Mouse (Mus musculus): ENCODE measurements around the gene Ankrd10.
"Not testable (repeated sequence)": the region's sequence is repeated elsewhere in the genome, so short reads cannot be mapped to it uniquely, and the experiment has no call there.

The Ankrd10 gene

DNA sequence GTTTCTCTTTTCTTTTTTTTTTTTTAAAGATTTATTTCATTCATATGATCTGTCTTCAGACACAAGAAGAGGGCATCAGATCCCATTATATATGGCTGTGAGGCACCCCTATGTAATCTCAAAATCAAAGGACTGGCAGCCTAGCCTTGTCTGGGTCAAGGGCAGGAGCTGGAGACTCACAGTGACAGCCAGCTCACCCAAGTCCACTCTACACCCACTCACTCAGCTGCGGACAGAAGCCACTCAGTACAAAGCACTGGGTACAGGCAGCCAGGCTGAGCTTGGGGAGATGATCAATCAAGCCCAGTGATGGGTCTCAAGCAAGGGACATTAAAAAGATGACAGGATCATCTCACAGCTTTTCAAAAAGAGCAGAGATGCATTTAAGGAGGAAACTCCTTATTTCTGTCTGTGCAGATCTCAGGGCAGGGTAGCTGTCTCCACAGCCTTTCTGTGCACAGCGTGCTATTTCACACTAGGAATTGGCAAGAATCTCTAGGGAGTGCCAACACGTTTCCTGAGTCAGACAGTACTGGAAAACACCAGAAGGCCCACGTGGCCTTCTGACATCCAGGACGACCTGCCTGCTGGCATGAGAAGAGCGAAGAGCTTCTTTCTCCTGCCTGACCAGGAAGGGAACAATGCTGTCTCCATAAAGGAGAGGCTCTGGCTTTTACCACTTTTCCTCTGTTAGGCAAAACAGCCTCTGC lies 21.3 kb downstream of the Ankrd10 start:
- no peak for DNase-seq (ENCODE audit: low spot score in 2 of 2)

DNA sequence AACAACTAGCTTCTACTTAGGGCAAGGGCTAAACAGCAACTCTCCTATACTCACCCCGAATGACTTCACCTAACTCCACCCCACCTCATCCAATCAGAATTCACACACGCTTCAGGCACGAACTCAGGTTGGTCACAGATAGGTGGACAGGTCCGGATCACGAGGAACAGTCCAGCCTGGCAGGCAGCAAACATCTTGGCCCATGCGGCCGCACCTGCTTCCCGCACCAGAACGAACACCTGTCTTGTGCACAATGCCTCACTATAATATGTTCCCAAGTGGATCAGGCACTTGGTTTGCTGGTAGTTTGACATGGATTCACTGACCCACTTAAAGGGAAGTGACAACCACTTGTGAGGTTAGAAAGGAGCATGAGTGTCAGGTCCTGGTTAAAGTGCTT lies 26.7 kb downstream of the Ankrd10 start:
- no peak for DNase-seq (ENCODE audit: low spot score in 2 of 2)

- DNase-seq (ENCODE audit: low spot score in 2 of 2), result peak in 1 of 2 experiments; percentile 45
These were observed 33.4 kb downstream of the Ankrd10 start for GRCm38 (mm10) chr8:11602006-11602680.

- no peak for DNase-seq (ENCODE audit: low spot score in 2 of 2)
These were observed 35.1 kb downstream of the Ankrd10 start for GRCm38 (mm10) chr8:11600301-11600951.

GRCm38 (mm10) chr8:11593222-11593884 lies 42.2 kb downstream of the Ankrd10 start:
- DNase-seq (ENCODE audit: low spot score in 2 of 2), result no peak

GRCm38 (mm10) chr8:11592296-11592695 lies 43.3 kb downstream of the Ankrd10 start:
- no peak for DNase-seq (ENCODE audit: low spot score in 2 of 2)

DNA sequence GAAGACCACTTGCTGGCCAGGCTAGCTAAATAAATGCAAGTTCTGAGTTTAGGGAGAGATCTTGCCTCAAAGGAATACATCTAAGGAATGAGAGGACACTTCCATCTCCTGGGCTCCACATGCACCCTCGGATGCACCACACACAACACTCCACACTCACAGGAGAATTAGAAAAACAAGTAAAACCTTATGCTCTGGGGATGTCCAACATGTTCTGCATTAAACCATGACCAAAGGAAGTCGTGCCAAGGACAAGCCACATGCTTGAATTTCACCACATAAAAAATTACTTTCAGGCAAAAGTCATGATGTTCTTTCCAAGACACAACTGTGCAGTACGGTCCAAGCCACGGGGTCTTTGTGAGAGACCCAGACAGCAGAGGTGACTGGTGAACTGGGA lies 43.7 kb downstream of the Ankrd10 start:
- DNase-seq (ENCODE audit: low spot score in 2 of 2), result no peak

GRCm38 (mm10) chr8:11586374-11586745 lies 49.2 kb downstream of the Ankrd10 start:
- DNase-seq (ENCODE audit: low spot score in 2 of 2), result no peak

GRCm38 (mm10) chr8:11585513-11586373 lies 49.8 kb downstream of the Ankrd10 start:
- DNase-seq (ENCODE audit: low spot score in 2 of 2), result no peak

GRCm38 (mm10) chr8:11575604-11576384 lies 59.8 kb downstream of the Ankrd10 start:
- no peak for DNase-seq (ENCODE audit: low spot score in 2 of 2)

- DNase-seq (ENCODE audit: low spot score in 2 of 2), result no peak
These were observed 60.5 kb downstream of the Ankrd10 start for GRCm38 (mm10) chr8:11574911-11575603.

DNA sequence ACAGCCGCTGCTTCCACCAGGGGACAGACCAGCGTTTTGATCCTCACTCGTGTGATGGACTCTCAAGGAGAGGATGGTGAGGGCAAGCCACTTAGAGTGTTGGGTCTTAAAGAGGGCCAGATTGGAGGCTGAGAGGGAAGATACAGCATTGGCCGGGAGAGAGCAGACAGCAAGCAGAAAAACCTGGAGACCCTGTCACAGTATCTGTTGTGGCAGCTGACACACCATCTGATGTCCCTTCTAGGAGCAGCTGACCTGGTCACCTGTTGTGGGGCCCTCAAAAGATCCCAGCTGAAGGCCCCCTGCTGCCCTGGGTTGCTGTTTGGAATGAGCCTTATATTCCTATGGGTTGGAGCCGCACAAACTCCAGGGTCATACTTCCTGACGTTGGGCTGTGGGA lies 63.1 kb downstream of the Ankrd10 start:
- no peak for DNase-seq (ENCODE audit: low spot score in 2 of 2)

DNA sequence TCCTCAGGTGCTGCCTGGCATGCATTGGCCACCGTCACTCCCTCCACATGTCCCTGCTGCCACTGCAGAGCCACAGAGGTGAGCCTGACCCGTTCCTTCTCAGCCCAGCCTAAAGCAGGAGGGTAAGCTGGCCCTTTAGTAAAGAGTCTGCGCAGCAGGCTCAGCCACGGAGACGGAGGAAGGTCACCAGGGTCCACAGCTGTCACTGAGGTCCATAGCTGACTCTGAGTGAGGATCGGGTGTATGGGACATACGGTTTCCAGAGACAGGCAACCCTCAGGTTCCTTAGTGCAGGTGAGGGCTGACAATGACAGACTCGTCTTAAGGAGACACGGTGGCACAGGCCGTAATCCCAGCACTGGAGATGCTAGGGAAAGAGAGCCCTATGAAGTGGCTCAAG lies 63.6 kb downstream of the Ankrd10 start:
- no peak for DNase-seq (ENCODE audit: low spot score in 2 of 2)

DNA sequence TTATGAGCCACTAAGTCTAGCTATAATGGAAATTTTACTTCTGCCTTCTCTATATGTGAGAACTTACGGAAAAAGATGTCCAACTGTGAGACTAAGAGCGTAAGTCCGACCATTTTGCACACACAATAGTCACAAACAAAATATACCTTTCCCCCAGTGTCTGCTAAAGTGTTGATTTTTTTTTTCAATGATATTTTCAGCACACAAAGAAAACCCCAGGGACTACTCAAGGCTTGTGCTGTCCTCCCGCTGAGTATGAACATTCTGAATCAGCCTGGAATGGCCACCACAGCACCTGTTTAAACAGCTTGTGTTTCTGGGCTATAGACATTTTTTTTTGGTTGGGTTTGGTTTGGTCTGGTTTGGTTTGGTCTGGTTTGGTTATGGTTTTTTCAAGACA lies 64.8 kb downstream of the Ankrd10 start:
- no peak for DNase-seq (ENCODE audit: low spot score in 2 of 2)

- no peak for DNase-seq (ENCODE audit: low spot score in 2 of 2)
These were observed 66.1 kb downstream of the Ankrd10 start for GRCm38 (mm10) chr8:11569260-11570097.

DNA sequence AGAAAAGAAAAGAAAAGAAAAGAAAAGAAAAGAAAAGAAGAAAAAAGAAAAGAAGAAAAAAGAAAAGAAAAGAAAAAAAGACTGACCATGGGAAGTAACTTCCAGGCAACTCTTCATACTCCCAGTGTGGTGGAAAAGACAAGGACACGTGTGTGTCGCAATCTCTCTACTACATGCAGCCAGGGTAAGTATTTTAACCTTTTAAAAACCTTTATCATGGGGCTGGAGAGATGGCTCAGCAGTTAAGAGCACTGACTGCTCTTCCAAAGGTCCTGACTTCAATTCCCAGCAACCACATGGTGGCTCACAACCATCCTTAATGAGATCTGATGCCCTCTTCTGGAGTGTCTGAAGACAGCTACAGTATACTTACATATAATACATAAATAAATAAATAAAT lies 67.4 kb downstream of the Ankrd10 start:
- DNase-seq (ENCODE audit: low spot score in 2 of 2), result not testable (repeated sequence)

DNA sequence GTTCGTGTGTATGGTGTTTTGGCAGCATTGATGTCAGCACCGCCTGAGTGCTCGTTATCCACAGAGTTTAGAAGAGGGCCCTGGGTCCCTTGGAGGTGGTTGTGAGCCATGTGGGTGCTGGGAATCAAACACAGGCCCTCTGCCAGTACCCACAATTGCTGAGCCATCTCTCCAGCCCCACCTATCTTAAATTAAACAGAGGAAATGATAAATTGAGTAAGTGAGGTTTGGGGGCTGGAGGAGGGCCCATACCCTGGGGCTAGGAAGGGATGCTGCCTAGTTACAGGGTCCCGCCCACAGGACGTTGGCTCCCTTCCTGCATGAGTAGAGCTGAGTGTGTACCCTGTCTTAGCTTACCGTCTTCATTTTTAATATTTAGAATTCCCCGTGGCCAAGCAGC lies 70.8 kb downstream of the Ankrd10 start:
- no peak for DNase-seq (ENCODE audit: low spot score in 2 of 2)

DNA sequence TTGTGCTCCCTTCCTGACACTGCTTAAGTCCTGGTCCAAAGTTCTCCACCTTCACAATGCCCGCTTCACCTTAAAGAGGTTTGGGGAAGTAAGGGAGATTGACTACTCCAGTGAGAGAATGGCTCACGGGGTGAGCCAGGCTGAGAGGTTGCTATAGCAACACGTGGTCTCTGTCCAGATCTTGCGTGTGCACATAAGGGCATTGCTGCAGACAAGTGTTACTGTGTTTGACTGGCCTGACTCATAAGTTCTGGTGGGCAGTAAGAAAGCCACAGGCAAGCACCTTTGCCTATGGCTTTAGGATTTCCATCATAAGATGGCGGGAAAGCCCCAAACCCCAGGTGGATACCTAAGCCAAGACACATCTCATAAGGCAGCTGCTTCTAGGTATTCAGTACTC lies 71.3 kb downstream of the Ankrd10 start:
- no peak for DNase-seq (ENCODE audit: low spot score in 2 of 2)

All from frontal cortex, postnatal 10 days (tissue).